Mouse (Mus musculus): ENCODE data around the gene Ifitm7.

DNA sequence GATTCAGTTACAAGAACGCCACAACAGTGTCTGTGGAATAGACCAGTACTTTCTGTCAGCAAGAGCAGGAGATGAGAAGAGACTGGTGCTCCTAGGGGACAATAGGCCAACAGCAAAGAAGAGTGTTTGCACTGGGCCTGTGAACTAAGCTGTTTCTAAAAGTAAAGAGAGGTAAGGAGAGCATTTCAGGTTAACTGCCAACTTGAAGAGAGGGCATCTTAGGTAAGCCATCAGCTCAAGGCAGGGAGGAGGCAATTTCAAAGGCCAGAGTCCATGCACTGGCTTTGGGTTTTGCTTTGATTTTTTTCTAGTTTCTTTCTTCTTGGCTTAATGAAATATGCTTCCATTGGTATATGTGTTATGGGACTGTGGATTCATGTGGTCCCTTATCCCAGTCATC is 7.4 kb upstream of the Ifitm7 start:
- TF ChIP-seq CTCF (IDR thresholded peaks at IDR 0.05; ENCODE audit: borderline replicate concordance, insufficient read depth, low read length) (no peak), POLR2A (IDR thresholded peaks at IDR 0.05; ENCODE audit: low read depth, low read length) (no peak)
